Mouse (Mus musculus): ENCODE measurements at regions not wholly inside any gene's neighbourhood (a gene's known extent, or its start where the extent isn't known, plus 50 kb on each side); places are given as distances from the start of the nearest gene placed in this dataset.

DNA sequence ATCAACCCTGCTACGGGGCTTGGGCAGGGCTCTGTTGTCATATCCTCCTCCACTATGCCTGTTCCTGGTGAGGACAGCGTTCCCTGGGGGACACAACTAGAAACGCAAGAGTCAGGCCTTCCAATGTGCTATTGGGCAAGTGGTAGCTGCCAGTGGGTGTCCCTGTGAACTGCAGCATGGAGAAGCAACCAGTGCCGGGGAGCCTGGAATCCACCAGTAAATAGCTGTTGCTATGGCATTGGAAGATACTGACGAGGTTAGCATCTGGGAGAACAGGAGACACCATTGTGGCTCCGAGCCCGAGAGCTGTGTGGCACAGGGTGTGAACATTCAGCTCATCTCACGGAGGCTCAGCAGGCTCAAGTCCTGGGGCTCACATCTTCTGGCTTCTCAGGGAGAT is 414.0 kb downstream of the Zfp536 start:
- no peak for TF ChIP-seq CTCF (IDR thresholded peaks at IDR 0.05; ENCODE audit: control insufficient read depth, insufficient read depth, insufficient read length)
- TF ChIP-seq MYOG (IDR thresholded peaks at IDR 0.05; ENCODE audit: control insufficient read depth, extremely low read depth, insufficient read length), result no peak
- no peak for TF ChIP-seq FOSL1 (IDR thresholded peaks at IDR 0.05; ENCODE audit: insufficient read depth, low read length, poor library complexity, severe bottlenecking)
- TF ChIP-seq CEBPB (IDR thresholded peaks at IDR 0.05; ENCODE audit: low read depth), result no peak
- no peak for TF ChIP-seq USF1 (IDR thresholded peaks at IDR 0.05; ENCODE audit: low read depth)
- TF ChIP-seq MYOD1 (IDR thresholded peaks at IDR 0.05; ENCODE audit: control insufficient read depth, insufficient read length, low read depth), result no peak
